Mouse (Mus musculus) bone marrow macrophage, adult 2 months (primary cell): ENCODE data around the gene Txndc11.
"Not testable (repeated sequence)": the region's sequence is repeated elsewhere in the genome, so short reads cannot be mapped to it uniquely, and the experiment has no call there.

Experiments used
- CTCF ChIP-seq: IDR thresholded peaks from 2 replicates; pipeline ENCODE4 v1.5.1; 2012; ENCODE audit warnings: low read depth, mild to moderate bottlenecking, low read length, moderate library complexity
- POLR2A ChIP-seq: IDR thresholded peaks from 2 replicates; pipeline ENCODE4 v1.6.1; 2012; ENCODE audit warnings: mild to moderate bottlenecking, low read depth, low read length, borderline replicate concordance

DNA sequence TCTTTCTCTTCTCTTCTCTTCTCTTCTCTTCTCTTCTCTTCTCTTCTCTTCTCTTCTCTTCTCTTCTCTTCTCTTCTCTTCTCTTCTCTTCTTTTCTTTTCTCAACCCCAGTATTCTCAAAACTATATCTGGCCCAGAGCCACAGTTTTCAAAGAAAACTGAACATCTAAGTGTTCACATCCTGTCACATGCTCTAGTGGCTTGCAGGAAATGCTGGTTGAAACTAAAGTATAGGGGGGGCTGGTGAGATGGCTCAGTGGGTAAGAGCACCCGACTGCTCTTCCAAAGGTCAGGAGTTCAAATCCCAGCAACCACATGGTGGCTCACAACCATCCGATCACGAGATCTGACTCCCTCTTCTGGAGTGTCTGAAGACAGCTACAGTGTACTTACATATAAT is 23.3 kb upstream of the Txndc11 start:
- TF ChIP-seq CTCF, POLR2A: not testable (repeated sequence)
